Mouse (Mus musculus) lung, adult 10 weeks (tissue): ENCODE results near the gene Shf. TPM values are rescaled to one million over a fixed set of nuclear protein-coding genes. Genes with fewer than 3 reads are reported as not detected.

ENCODE experiments used
- polyA plus RNA-seq: library from polyadenylated mRNA; stranded (reverse); fragments of 350-450 nt; fragmentation: Illumina TruSeq; extraction: RNeasy Lipid Tissue Mini Kit (QIAGEN cat#74804); gene quantifications from one replicate; pipeline ENCODE4 v1.2.3, GENCODE M21; 2014; ENCODE audit warnings: low read depth, low replicate concordance; ENCODE audit not compliant: insufficient read depth

Gene Shf
- polyA plus RNA-seq, result 4.3 TPM

DNA sequence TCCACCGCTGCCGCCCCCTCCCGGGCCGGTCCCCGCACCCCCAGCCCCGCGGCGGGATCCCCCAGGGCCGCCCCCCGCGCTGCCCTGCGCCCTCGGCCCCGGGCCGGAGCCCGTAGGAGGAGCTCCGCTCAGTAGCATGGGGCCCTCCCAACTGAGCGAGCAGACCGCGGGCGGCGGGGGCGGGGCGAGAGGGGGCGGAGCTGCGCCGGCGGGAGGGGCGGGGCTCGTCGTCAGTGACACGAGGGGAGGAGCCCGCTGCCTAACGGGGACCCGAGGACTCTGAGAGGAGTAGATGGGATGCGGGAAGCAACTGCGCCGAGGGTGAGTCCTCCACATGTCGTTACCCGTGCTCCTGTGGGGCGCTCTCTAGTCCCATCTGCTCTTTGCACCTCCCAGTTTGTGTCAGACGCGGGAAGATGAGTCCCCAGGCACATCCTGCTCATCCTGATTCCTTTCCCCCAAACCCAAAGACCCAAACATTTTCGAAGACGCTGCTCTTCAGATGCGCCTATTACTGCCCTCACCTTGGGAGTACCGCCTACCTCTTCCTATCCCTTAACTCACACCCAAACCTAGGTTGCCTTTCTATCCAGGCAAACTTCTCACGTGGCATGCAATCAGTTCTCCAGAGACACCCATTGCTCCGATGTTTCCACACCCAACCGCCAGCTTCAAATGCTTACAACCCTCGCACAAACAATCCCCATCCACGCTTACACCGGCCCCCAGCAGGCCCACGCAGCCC lies at the start of gene Shf:
TSS of gene Shf (minus strand) at position 168 of the 745 bp plus-strand sequence.

GRCm38 (mm10) chr2:122315372-122315771 lies 53.6 kb downstream of the Shf start, which contains the start of gene Duox1:
Gene Duox1, plus strand, starts transcription at chr2:122315672.

DNA sequence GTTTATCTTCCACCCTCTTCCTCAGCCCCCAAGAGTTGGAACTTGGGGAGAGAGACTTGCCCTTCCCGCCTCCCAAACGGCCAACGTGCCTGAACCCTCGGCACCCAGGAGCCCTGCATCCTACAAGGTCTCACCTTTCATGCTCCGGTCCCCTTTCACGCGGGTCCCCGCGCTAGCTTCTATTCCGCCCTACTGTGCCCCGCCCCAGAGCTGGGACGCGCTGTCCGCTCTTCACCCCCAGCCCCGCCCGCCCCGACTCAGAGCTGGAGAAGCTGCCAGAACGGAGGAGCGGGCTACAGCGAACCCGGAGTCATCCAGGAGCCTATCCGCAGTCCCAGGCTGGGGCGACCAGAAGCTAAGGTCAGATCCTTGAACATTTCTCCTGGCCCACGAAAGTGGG lies 55.4 kb downstream of the Shf start, which contains the start of gene Duoxa1:
TSS of gene Duoxa1 (minus strand) at position 195 of the 400 bp plus-strand sequence.

Other genes with a start within 250 kb of the Shf start
- 2,063 TPM for gene B2m, start 221.5 kb downstream of the Shf start, polyA plus RNA-seq
- gene Trim69, start 208.5 kb downstream of the Shf start, polyA plus RNA-seq, result 0.13 TPM
- not detected for gene Patl2, start 183.0 kb downstream of the Shf start, polyA plus RNA-seq
- not detected for gene Terb2, start 182.9 kb downstream of the Shf start, polyA plus RNA-seq
- 34.0 TPM for gene Sord, start 134.4 kb downstream of the Shf start, polyA plus RNA-seq
- 0.13 TPM for gene Duox2, start 70.7 kb downstream of the Shf start, polyA plus RNA-seq
- 0.14 TPM for gene Duoxa2, start 70.3 kb downstream of the Shf start, polyA plus RNA-seq
- not detected for gene Duoxa1, start 55.4 kb downstream of the Shf start, polyA plus RNA-seq
- gene Duox1, start 53.5 kb downstream of the Shf start, polyA plus RNA-seq, result not detected
- 3.2 TPM for gene Slc28a2, start 57.3 kb upstream of the Shf start, polyA plus RNA-seq
- 0.29 TPM for gene Gm14085, start 115.8 kb upstream of the Shf start, polyA plus RNA-seq
- 2.3 TPM for gene Gatm, start 242.1 kb upstream of the Shf start, polyA plus RNA-seq